Mouse (Mus musculus): ENCODE data around the gene Cylc2.

Cylc2 gene
- long read RNA-seq, experiment 1: 0 reads
- long read RNA-seq, experiment 2: 0 reads

DNA sequence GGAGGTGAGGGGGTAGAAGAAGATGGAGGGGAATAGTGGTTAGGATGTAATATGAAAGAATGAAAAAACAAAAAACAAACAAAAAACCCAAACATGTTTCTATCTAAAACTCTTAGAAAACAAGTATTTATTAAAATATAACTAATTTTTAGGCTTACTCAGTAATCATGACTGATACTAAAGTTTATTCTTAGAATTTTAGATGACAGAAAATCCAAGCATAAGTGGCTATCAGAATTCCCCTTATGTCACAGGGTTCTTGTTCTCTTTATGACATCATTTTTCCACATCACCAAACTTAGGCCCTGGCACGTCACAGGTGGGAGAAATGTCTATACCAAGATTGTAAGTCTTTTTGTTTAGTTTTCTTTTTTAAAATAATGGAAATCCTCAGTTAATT lies at the start of gene Cylc2:
Gene Cylc2 (plus strand): TSS at position 301 of the 400 bp plus-strand sequence.
- intact Hi-C loops (cut with DNase I): no loop called here

All from adrenal gland (tissue).